In genomic region chr6:37329901-37330864, GRCm38 (mm10) we compare ENCODE assay signal across 9 mouse cellular contexts. TPM values are rescaled to one million over a fixed set of nuclear protein-coding genes. Genes with fewer than 3 reads are reported as not detected.
DNase-seq lines count a peak whose midpoint lies in the region; ATAC-seq lines count a peak whose summit lies in the region.
"Had no signal": no experiment of that assay in that cellular context is flagged by ENCODE, and none has a peak within 500 bp of the region (broad histone marks: within the 10 kb centered on the region; RNA-seq: fewer than 3 reads in every experiment).

No protein-coding gene starts in this region.

- H3K27ac ChIP-seq in hindbrain, embryonic 10.5 days = 0 out of 2 replicates have a peak overlapping the region, but pooled peaks have one; percentile 23
- no peak overlapping the region for H3K27ac ChIP-seq in hindbrain, embryonic 11.5 days (ENCODE audit: low read depth, low read length)
- peak overlapping the region; percentile 86 for H3K27ac ChIP-seq in heart, embryonic 12.5 days (ENCODE audit: poor library complexity, severe bottlenecking)

- H3K4me1 ChIP-seq in hindbrain, embryonic 10.5 days (replicated peaks) = peaks cover 13% of the 10 kb centered on the region
- H3K4me1 ChIP-seq in hindbrain, embryonic 11.5 days (replicated peaks; ENCODE audit: control insufficient read depth, insufficient read depth, low read length) = peaks cover 2% of the 10 kb centered on the region; the same call in 1 of the 2 replicates
- peaks cover 61% of the 10 kb centered on the region for H3K4me1 ChIP-seq in heart, embryonic 12.5 days (replicated peaks)

- 54% methylated on average over 5 of the region's 5 CpGs for WGBS in hindbrain, embryonic 10.5 days
- WGBS in hindbrain, embryonic 11.5 days = 49% methylated on average over 5 of the region's 5 CpGs
- 38% methylated on average over 5 of the region's 5 CpGs for WGBS in heart, embryonic 12.5 days

- H3K9ac ChIP-seq in hindbrain, embryonic 11.5 days (ENCODE audit: low read depth, low read length) = no peak overlapping the region
- no peak overlapping the region for H3K9ac ChIP-seq in heart, embryonic 12.5 days

- H3K9me3 ChIP-seq in hindbrain, embryonic 10.5 days = no peaks in the 10 kb centered on the region
- H3K9me3 ChIP-seq in hindbrain, embryonic 11.5 days (ENCODE audit: control insufficient read depth, low read length) = no peaks in the 10 kb centered on the region
- H3K9me3 ChIP-seq in heart, embryonic 12.5 days (replicated peaks) = no peaks in the 10 kb centered on the region

- no peak for DNase-seq in hindbrain, embryonic 10.5 days (ENCODE audit: low spot score)
- DNase-seq in hindbrain, embryonic 11.5 days (ENCODE audit: low spot score) = no peak
- peak; percentile 28 for DNase-seq in adrenal gland, postnatal 25 days
- DNase-seq in lung, postnatal 4 days = peak; percentile 44 to 58
- DNase-seq in gastrocnemius, postnatal 36 days = no peak
- DNase-seq in left cerebral cortex, adult 11 months (ENCODE audit: low spot score) = no peak
- DNase-seq: cerebellum, adult 2 months had no signal

- H3K36me3 ChIP-seq in hindbrain, embryonic 10.5 days = peaks cover 20% of the 10 kb centered on the region
- no peaks in the 10 kb centered on the region for H3K36me3 ChIP-seq in hindbrain, embryonic 11.5 days (ENCODE audit: control insufficient read depth, insufficient read depth, low read length)
- H3K36me3 ChIP-seq in heart, embryonic 12.5 days = peaks cover 57% of the 10 kb centered on the region

- no peak for ATAC-seq in hindbrain, embryonic 11.5 days (ENCODE audit: low FRiP score)
- peak; percentile 79 for ATAC-seq in heart, embryonic 12.5 days (ENCODE audit: insufficient number of reproducible peaks, low FRiP score)
- no peak for ATAC-seq in erythroblast, adult 5-6 weeks (replicated peaks; ENCODE audit: low FRiP score, poor library complexity, severe bottlenecking)

- no peaks in the 10 kb centered on the region for H3K27me3 ChIP-seq in hindbrain, embryonic 10.5 days (ENCODE audit: insufficient read depth, poor library complexity, severe bottlenecking)
- no peaks in the 10 kb centered on the region for H3K27me3 ChIP-seq in hindbrain, embryonic 11.5 days (ENCODE audit: control insufficient read depth, insufficient read depth, low read length)
- no peaks in the 10 kb centered on the region for H3K27me3 ChIP-seq in heart, embryonic 12.5 days (replicated peaks)

- H3K4me3 ChIP-seq in hindbrain, embryonic 10.5 days = no peak overlapping the region
- no peak overlapping the region for H3K4me3 ChIP-seq in hindbrain, embryonic 11.5 days (ENCODE audit: low read depth, low read length)
- no peak overlapping the region for H3K4me3 ChIP-seq in heart, embryonic 12.5 days

- intact Hi-C loops in gastrocnemius, postnatal 36 days (cut with DNase I) = no loop called here

- H3K4me2 ChIP-seq in hindbrain, embryonic 11.5 days (replicated peaks; ENCODE audit: low read depth, low read length) = no peak overlapping the region
- H3K4me2 ChIP-seq in heart, embryonic 12.5 days = no peak overlapping the region

RNA-seq across cellular contexts. Expression of gene Dgki, which starts 30.2 kb away (rescaled TPM):
- 0.39 and 1.0 TPM in 2 replicates for polyA plus RNA-seq in hindbrain, embryonic 10.5 days (2016; fragmentation: Nextera tagmentation; extraction: Ambion mirVana)
- polyA plus RNA-seq in hindbrain, embryonic 11.5 days (2014; fragmentation: Nextera tagmentation; extraction: Ambion mirVana) = 2.6 and 3.0 TPM in 2 replicates
- 2.0 and 2.8 TPM in 2 replicates for total RNA-seq in adrenal gland, postnatal 25 days (2021)
- polyA plus RNA-seq in heart, embryonic 12.5 days (2016; fragmentation: Nextera tagmentation; extraction: Ambion mirVana) = 0.84 and 0.86 TPM in 2 replicates
- total RNA-seq in erythroblast, adult 5-6 weeks (2015; ENCODE audit: low replicate concordance) = 1.0 TPM in 1 of 2 replicates, not detected in the other
- 1.1 TPM in 1 of 2 replicates, not detected in the other for total RNA-seq in erythroblast, adult 5-6 weeks (2017; ENCODE audit: low replicate concordance)
- total RNA-seq in gastrocnemius, postnatal 36 days (2021) = under 1 TPM; 0.13 to 0.15 TPM

Comparison
In these comparisons a context has a peak if more than half of its experiments do, and no peak if none do; other contexts are left out.
1. DNase-seq: peak in adrenal gland, postnatal 25 days (single experiment) and lung, postnatal 4 days (2 of 2); none in hindbrain, embryonic 10.5 days (single experiment), hindbrain, embryonic 11.5 days (single experiment), gastrocnemius, postnatal 36 days (0 of 2) and left cerebral cortex, adult 11 months (single experiment).